Mouse (Mus musculus) G1E (cell line): ENCODE results near the gene Gm6176.
"Not testable (repeated sequence)": the region's sequence is repeated elsewhere in the genome, so short reads cannot be mapped to it uniquely, and the experiment has no call there.

Experiments
- CTCF ChIP-seq: IDR thresholded peaks from 2 replicates; pipeline ENCODE4 v1.5.1; 2012; ENCODE audit warnings: low read depth, low read length, inconsistent platforms, mixed read lengths
- TAL1 ChIP-seq: conservative IDR thresholded peaks from 2 replicates; pipeline ENCODE4 v1.6.1; 2012; ENCODE audit warnings: low read depth, low read length, inconsistent platforms, mixed read lengths

DNA sequence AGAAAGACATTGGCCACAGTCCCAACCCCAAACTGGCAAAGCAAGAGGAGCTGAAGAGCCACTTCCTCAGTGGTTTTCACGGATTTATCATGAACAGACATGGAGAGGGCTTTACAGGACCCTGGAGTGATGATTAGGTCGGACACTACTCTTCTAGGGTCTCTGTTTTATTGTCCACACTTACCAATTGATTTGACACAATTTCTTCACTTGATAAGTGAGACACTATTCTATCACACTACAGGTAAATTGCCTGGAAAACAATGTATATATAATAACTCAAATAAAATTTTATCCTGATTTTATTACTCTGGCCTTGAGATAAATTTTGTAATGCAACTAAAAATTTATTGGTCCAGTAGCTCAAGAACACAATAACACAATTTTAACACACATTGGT is 27.3 kb downstream of the Gm6176 start, which contains the start of gene Vmn1r138:
- TF ChIP-seq TAL1, CTCF: not testable (repeated sequence)
